Mouse (Mus musculus) C2C12 (cell line): ENCODE measurements at regions not wholly inside any gene's neighbourhood (a gene's known extent, or its start where the extent isn't known, plus 50 kb on each side); places are given as distances from the start of the nearest gene placed in this dataset.

ENCODE experiments used
- CEBPB ChIP-seq: IDR thresholded peaks from one replicate; pipeline ENCODE4 v1.6.1; 2011; ENCODE audit warnings: low read depth, mild to moderate bottlenecking, control low read depth, moderate library complexity
- CTCF ChIP-seq: IDR thresholded peaks from one replicate; pipeline ENCODE4 v1.5.1; 2011; ENCODE audit not compliant: control insufficient read depth, insufficient read depth, insufficient read length
- MAX ChIP-seq: IDR thresholded peaks from one replicate; pipeline ENCODE4 v1.6.1; 2011; ENCODE audit warnings: mild to moderate bottlenecking, control low read depth
- MYOG ChIP-seq: IDR thresholded peaks from one replicate; pipeline ENCODE4 v1.6.1; 2011; ENCODE audit not compliant: control insufficient read depth, insufficient read length; ENCODE audit errors: extremely low read depth
- USF1 ChIP-seq: IDR thresholded peaks from one replicate; pipeline ENCODE4 v1.6.1; 2011; ENCODE audit warnings: low read depth, mild to moderate bottlenecking, control low read depth, moderate library complexity

DNA sequence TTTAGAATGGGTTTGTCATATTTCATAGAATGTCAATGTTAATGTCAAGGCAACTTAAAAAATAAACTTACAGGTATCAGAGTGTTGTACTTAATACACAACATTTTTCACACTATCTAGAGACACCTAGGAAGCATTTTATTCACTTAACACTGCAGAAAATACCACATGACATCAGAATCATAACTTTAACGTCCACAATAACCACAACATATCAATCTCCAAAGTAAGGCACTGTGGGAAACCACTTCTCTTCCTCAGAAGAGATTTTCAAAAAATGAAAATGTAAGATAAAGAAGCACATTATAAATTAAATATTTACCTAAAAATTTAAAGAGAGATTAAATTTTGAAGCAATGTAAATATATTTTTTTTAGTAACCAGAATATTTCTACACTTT lies 599.3 kb downstream of the Dach1 start:
- no peak for TF ChIP-seq CTCF
- TF ChIP-seq CEBPB: no peak
- no peak for TF ChIP-seq MAX
- no peak for TF ChIP-seq USF1
- TF ChIP-seq MYOG: no peak
